Mouse (Mus musculus) hindbrain, postnatal 0 days (tissue): Measurements from ENCODE around the gene Tent4a. TPM values are rescaled to one million over a fixed set of nuclear protein-coding genes. Genes with fewer than 3 reads are reported as not detected.

ENCODE experiments used
- ATAC-seq: fragments of 200-750 bp; cut with Nextera tagmentation; 2 replicates; pipeline ENCODE4 v1.8.0; 2017; ENCODE audit warnings: mild to moderate bottlenecking, moderate TSS enrichment, moderate library complexity
- DNase-seq: peaks from one replicate; pipeline ENCODE4 v3.0.0-alpha.2; 2015; ENCODE audit warnings: low spot score
- H3K27ac ChIP-seq: fragments of 300-500 bp; sonication (generic); 2 replicates; pipeline ENCODE4 v1.5.1; 2014; ENCODE audit warnings: mild to moderate bottlenecking
- H3K27me3 ChIP-seq: fragments of 300-500 bp; sonication (generic); 2 replicates; pipeline ENCODE4 v1.6.1; 2014; ENCODE audit warnings: low read length, mixed read lengths; ENCODE audit not compliant: insufficient read depth
- H3K36me3 ChIP-seq: fragments of 300-500 bp; sonication (generic); 2 replicates; pipeline ENCODE4 v1.6.1; 2014; ENCODE audit warnings: low read length, mixed read lengths; ENCODE audit not compliant: insufficient read depth
- H3K4me1 ChIP-seq: fragments of 300-500 bp; sonication (generic); 2 replicates; pipeline ENCODE4 v1.6.1; 2014; ENCODE audit warnings: antibody characterized with exemption, low read length, mixed read lengths; ENCODE audit not compliant: insufficient read depth
- H3K4me2 ChIP-seq: fragments of 300-500 bp; sonication (generic); 2 replicates; pipeline ENCODE4 v1.6.1; 2014; ENCODE audit warnings: low read depth, mild to moderate bottlenecking, low read length, moderate library complexity, mixed read lengths
- H3K4me3 ChIP-seq: fragments of 300-500 bp; sonication (generic); 2 replicates; pipeline ENCODE4 v1.5.1; 2014; ENCODE audit warnings: low read length
- H3K9ac ChIP-seq: fragments of 300-500 bp; sonication (generic); replicated peaks from 2 replicates; pipeline ENCODE4 v1.6.1; 2014; ENCODE audit warnings: mild to moderate bottlenecking, low read length, moderate library complexity, mixed read lengths
- H3K9me3 ChIP-seq: fragments of 300-500 bp; sonication (generic); 2 replicates; pipeline ENCODE4 v1.6.1; 2016; ENCODE audit warnings: low read length, mixed read lengths
- CTCF ChIP-seq: IDR thresholded peaks from 2 replicates; pipeline ENCODE4 v1.5.1; 2016; ENCODE audit warnings: antibody characterized with exemption, control low read depth, low read depth
- WGBS: fragments of 180-500 bp; shearing (Covaris S2); extraction: QIAGEN DNeasy Blood & Tissue Kit; methylation state at CpG from one replicate; pipeline ENCODE4 v1.1.7; 2014; 5-methylcytosine and 5-hydroxymethylcytosine counted together
- polyA plus RNA-seq: library from polyadenylated mRNA; unstranded; fragments of >200 nt; fragmentation: Nextera tagmentation; extraction: Ambion mirVana; gene quantifications from 2 replicates; pipeline ENCODE4 v1.2.1, GENCODE M21; 2015
- total RNA-seq: library from RNA; depleted of rRNA; stranded (reverse); fragments of >200 nt; gene quantifications from 2 replicates; pipeline ENCODE4 v1.2.3, GENCODE M21; 2014; rRNA removed

The Tent4a gene
- total and polyA plus RNA-seq, 2 experiments from 2014 or later: 5.1 to 22.3 TPM

GRCm38 (mm10) chr13:69458891-69459290, 75.5 kb downstream of the Tent4a start:
- Histone ChIP-seq H3K27me3 (no peaks in the 10 kb centered on the region), H3K36me3 (no peaks in the 10 kb centered on the region), H3K27ac (no peak overlapping the region), H3K4me3 (no peak overlapping the region), H3K9me3 (no peaks in the 10 kb centered on the region), H3K4me2 (no peak overlapping the region), H3K4me1 (no peaks in the 10 kb centered on the region), H3K9ac (no peak overlapping the region)
- DNase-seq (no peak), ATAC-seq (no peak)
- no peak for TF ChIP-seq CTCF
- 89% methylated on average over 2 of the region's 2 CpGs for WGBS

GRCm38 (mm10) chr13:69458461-69458860, 76.0 kb downstream of the Tent4a start:
- Histone ChIP-seq H3K4me3 (no peak overlapping the region), H3K4me1 (no peaks in the 10 kb centered on the region), H3K27me3 (no peaks in the 10 kb centered on the region), H3K36me3 (no peaks in the 10 kb centered on the region), H3K4me2 (no peak overlapping the region), H3K9ac (no peak overlapping the region), H3K9me3 (no peaks in the 10 kb centered on the region), H3K27ac (no peak overlapping the region)
- TF ChIP-seq CTCF: no peak
- DNase-seq (no peak), ATAC-seq (no peak)
- 93% methylated on average over 6 of the region's 6 CpGs for WGBS

DNA sequence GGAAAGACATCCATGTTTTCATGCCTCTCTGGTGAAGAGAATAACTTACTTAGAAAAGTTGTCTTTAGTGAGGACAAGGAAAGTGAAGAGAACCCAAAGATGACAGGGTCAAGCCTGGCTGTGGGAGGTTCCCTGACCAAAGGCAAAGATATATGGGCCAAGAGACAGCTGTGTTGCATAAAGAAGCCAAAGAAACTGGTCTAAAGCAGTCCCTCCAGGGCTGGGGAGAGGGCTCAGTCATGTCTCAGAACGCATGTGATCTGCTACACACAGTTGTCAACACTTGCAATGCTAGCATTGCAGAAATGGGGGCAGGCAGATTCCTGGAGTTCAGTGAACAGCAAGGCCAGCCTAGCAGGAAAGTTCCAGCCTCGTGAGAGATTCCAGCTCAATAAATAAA, 77.3 kb downstream of the Tent4a start:
- Histone ChIP-seq H3K9ac (no peak overlapping the region), H3K9me3 (no peaks in the 10 kb centered on the region), H3K36me3 (no peaks in the 10 kb centered on the region), H3K27ac (no peak overlapping the region), H3K4me1 (no peaks in the 10 kb centered on the region), H3K4me2 (no peak overlapping the region), H3K27me3 (no peaks in the 10 kb centered on the region), H3K4me3 (no peak overlapping the region)
- 75% methylated on average over 2 of the region's 2 CpGs for WGBS
- DNase-seq (no peak), ATAC-seq (no peak)
- TF ChIP-seq CTCF: no peak

GRCm38 (mm10) chr13:69456641-69457040, 77.8 kb downstream of the Tent4a start:
- DNase-seq (no peak), ATAC-seq (no peak)
- WGBS: 81% methylated on average over 11 of the region's 11 CpGs
- no peak overlapping the region for H3K4me2 ChIP-seq
- H3K4me3 ChIP-seq: no peak overlapping the region
- no peak overlapping the region for H3K9ac ChIP-seq
- H3K4me1 ChIP-seq: no peaks in the 10 kb centered on the region
- no peaks in the 10 kb centered on the region for H3K27me3 ChIP-seq
- TF ChIP-seq CTCF: peak; percentile 15; the same call in 1 of the 2 replicates
- no peaks in the 10 kb centered on the region for H3K36me3 ChIP-seq
- no peak overlapping the region for H3K27ac ChIP-seq
- no peaks in the 10 kb centered on the region for H3K9me3 ChIP-seq

- 74% methylated on average over 14 of the region's 14 CpGs for WGBS
- no peak overlapping the region for H3K4me3 ChIP-seq
- peak; percentile 50 for DNase-seq
- H3K4me2 ChIP-seq: no peak overlapping the region
- ATAC-seq: no peak
- H3K27me3 ChIP-seq: no peaks in the 10 kb centered on the region
- no peak overlapping the region for H3K27ac ChIP-seq
- TF ChIP-seq CTCF: no peak
- H3K4me1 ChIP-seq: no peaks in the 10 kb centered on the region
- no peak overlapping the region for H3K9ac ChIP-seq
- no peaks in the 10 kb centered on the region for H3K36me3 ChIP-seq
- no peaks in the 10 kb centered on the region for H3K9me3 ChIP-seq
These were observed 78.8 kb downstream of the Tent4a start for GRCm38 (mm10) chr13:69455476-69456175.

Other genes starting within 250 kb of the Tent4a start
- gene Nsun2, start 871 bp downstream of the Tent4a start, total RNA-seq: 34.9 and 37.6 TPM in 2 replicates
- gene Nsun2, start 871 bp downstream of the Tent4a start, polyA plus RNA-seq: 61.5 and 62.1 TPM in 2 replicates
- 19.6 and 22.6 TPM in 2 replicates for gene Srd5a1, start 76.8 kb upstream of the Tent4a start, total RNA-seq
- 32.8 and 34.7 TPM in 2 replicates for gene Srd5a1, start 76.8 kb upstream of the Tent4a start, polyA plus RNA-seq
- gene Ube2ql1, start 205.3 kb upstream of the Tent4a start, total RNA-seq: 157 and 198 TPM in 2 replicates
- gene Ube2ql1, start 205.3 kb upstream of the Tent4a start, polyA plus RNA-seq: 25.0 and 28.6 TPM in 2 replicates